Mouse (Mus musculus): ENCODE measurements around the gene Arhgef25. TPM values are rescaled to one million over a fixed set of nuclear protein-coding genes. Genes with fewer than 3 reads are reported as not detected.

Gene Arhgef25
- not detected for polyA plus RNA-seq (2017; shearing (Covaris generic))

GRCm38 (mm10) chr10:127189651-127190381, at the start of gene Arhgef25:
Arhgef25 (minus strand) TSS chr10:127190083.

GRCm38 (mm10) chr10:127211414-127211854, 21.6 kb upstream of the Arhgef25 start, which contains the start of gene Pip4k2c:
Pip4k2c (minus strand) TSS chr10:127211585.

GRCm38 (mm10) chr10:127195328-127196129, 5.6 kb upstream of the Arhgef25 start, which contains the start of gene Dtx3:
Dtx3 (minus strand) TSS chr10:127195728.

GRCm38 (mm10) chr10:127179871-127180694, 9.8 kb downstream of the Arhgef25 start, which contains the start of gene Slc26a10:
Slc26a10 (minus strand) TSS chr10:127180645.

GRCm38 (mm10) chr10:127164631-127165353, 25.1 kb downstream of the Arhgef25 start, which contains the start of gene B4galnt1:
B4galnt1 (plus strand) TSS chr10:127165225.

Other genes starting within 250 kb of the Arhgef25 start
- 39.4 TPM for gene Ctdsp2, start 211.4 kb downstream of the Arhgef25 start, polyA plus RNA-seq (2017; shearing (Covaris generic))
- gene Avil, start 189.4 kb downstream of the Arhgef25 start, polyA plus RNA-seq (2017; shearing (Covaris generic)): 0.37 TPM
- 21.6 TPM for gene Tsfm, start 159.2 kb downstream of the Arhgef25 start, polyA plus RNA-seq (2017; shearing (Covaris generic))
- 12.8 TPM for gene Mettl1, start 148.7 kb downstream of the Arhgef25 start, polyA plus RNA-seq (2017; shearing (Covaris generic))
- 0.41 TPM for gene Eef1akmt3, start 148.6 kb downstream of the Arhgef25 start, polyA plus RNA-seq (2017; shearing (Covaris generic))
- gene Cyp27b1, start 141.8 kb downstream of the Arhgef25 start, polyA plus RNA-seq (2017; shearing (Covaris generic)): not detected
- gene March9, start 129.9 kb downstream of the Arhgef25 start, polyA plus RNA-seq (2017; shearing (Covaris generic)): 1.2 TPM
- 125 TPM for gene Cdk4, start 126.5 kb downstream of the Arhgef25 start, polyA plus RNA-seq (2017; shearing (Covaris generic))
- 110 TPM for gene Tspan31, start 119.8 kb downstream of the Arhgef25 start, polyA plus RNA-seq (2017; shearing (Covaris generic))
- gene Agap2, start 114.8 kb downstream of the Arhgef25 start, polyA plus RNA-seq (2017; shearing (Covaris generic)): 19.0 TPM
- gene Os9, start 69.0 kb downstream of the Arhgef25 start, polyA plus RNA-seq (2017; shearing (Covaris generic)): 154 TPM
- 677 TPM for gene B4galnt1, start 24.9 kb downstream of the Arhgef25 start, polyA plus RNA-seq (2017; shearing (Covaris generic))
- gene Slc26a10, start 9.4 kb downstream of the Arhgef25 start, polyA plus RNA-seq (2017; shearing (Covaris generic)): 11.0 TPM
- gene Dtx3, start 5.6 kb upstream of the Arhgef25 start, polyA plus RNA-seq (2017; shearing (Covaris generic)): 109 TPM
- 28.9 TPM for gene Pip4k2c, start 21.5 kb upstream of the Arhgef25 start, polyA plus RNA-seq (2017; shearing (Covaris generic))
- not detected for gene Kif5a, start 73.3 kb upstream of the Arhgef25 start, polyA plus RNA-seq (2017; shearing (Covaris generic))
- 74.6 TPM for gene Dctn2, start 76.3 kb upstream of the Arhgef25 start, polyA plus RNA-seq (2017; shearing (Covaris generic))
- 8.4 TPM for gene Mbd6, start 98.9 kb upstream of the Arhgef25 start, polyA plus RNA-seq (2017; shearing (Covaris generic))
- 55.4 TPM for gene Mars, start 121.7 kb upstream of the Arhgef25 start, polyA plus RNA-seq (2017; shearing (Covaris generic))
- 193 TPM for gene Arhgap9, start 131.9 kb upstream of the Arhgef25 start, polyA plus RNA-seq (2017; shearing (Covaris generic))
- gene Gli1, start 151.9 kb upstream of the Arhgef25 start, polyA plus RNA-seq (2017; shearing (Covaris generic)): 0.09 TPM
- not detected for gene Inhbe, start 164.3 kb upstream of the Arhgef25 start, polyA plus RNA-seq (2017; shearing (Covaris generic))
- not detected for gene Inhbc, start 180.3 kb upstream of the Arhgef25 start, polyA plus RNA-seq (2017; shearing (Covaris generic))
- 42.4 TPM for gene R3hdm2, start 190.2 kb upstream of the Arhgef25 start, polyA plus RNA-seq (2017; shearing (Covaris generic))